Mouse (Mus musculus) urinary bladder, adult 2 months (tissue): ENCODE results near the gene Grin2b. TPM values are rescaled to one million over a fixed set of nuclear protein-coding genes. Genes with fewer than 3 reads are reported as not detected.
"Not testable (repeated sequence)": the region's sequence is repeated elsewhere in the genome, so short reads cannot be mapped to it uniquely, and the experiment has no call there.

ENCODE experiments used
- DNase-seq: peaks from one replicate; pipeline ENCODE4 v3.0.0; 2022; ENCODE audit warnings: low spot score
- polyA plus RNA-seq: library from polyadenylated mRNA; depleted of rRNA; stranded (reverse); fragments of >200 nt; gene quantifications from 2 replicates; pipeline ENCODE4 v1.2.3, GENCODE M21; 2012; rRNA removed

Grin2b gene
- polyA plus RNA-seq, 1 experiment: not detected

DNA sequence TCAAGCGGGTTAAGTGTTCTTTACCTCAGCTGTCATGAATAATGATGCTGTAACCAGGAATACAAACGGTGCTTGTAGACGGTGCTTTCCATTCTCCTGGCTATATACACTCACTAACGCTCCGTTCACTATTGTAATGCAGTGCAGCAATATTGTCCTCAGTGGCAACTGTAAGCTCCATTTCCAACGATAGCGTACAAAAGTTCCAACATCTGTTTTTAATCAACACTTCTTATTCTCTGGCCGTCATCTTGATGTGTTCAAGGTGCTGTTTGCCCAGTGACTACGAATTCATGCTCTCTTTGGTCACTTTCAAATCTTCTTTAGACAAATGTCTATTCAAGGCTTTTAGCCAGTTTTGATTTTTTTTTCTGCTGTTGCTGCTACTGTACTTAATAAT lies 480.8 kb downstream of the Grin2b start:
- DNase-seq: no peak

DNA sequence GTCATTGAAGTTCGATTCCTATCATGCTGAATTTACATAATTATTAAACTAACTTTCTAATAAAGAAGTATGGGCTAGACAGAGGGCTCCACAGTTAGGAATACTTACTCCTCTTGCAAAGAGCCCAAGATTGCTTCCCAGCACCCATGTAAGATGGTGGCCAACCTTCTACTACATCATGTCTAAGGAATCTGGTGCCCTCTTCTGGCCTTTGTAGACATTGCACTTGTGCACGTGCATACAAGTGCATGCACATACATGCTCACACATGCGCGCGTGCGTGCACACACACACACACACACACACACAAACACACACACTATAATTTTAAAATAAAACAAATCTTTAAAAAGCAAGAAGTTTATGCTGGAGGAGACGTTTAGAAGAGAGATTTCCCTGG lies 481.8 kb downstream of the Grin2b start:
- no peak for DNase-seq

- no peak for DNase-seq
These were observed 485.4 kb downstream of the Grin2b start for GRCm38 (mm10) chr6:135687926-135688325.

- DNase-seq: no peak
These were observed 489.1 kb downstream of the Grin2b start for GRCm38 (mm10) chr6:135684206-135684605.

DNA sequence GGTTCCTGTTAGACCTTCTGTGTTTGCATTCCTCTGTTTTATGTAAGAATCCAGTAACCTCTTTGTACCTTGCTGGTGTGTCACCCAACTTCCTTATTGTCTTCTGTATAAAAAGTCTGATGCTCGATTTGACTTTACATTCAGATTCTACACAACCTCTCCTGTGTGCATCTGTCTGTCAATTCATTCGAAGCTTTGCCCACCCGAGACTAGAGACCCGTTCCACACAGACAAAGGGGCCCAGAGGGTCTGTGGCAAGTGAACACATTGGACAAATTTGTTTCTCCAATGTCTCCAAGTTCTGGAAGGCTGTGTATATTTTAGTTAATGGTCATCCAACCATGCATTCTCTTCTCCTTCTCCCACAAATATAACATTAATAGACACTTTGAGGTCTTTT lies 491.9 kb downstream of the Grin2b start:
- not testable (repeated sequence) for DNase-seq

DNA sequence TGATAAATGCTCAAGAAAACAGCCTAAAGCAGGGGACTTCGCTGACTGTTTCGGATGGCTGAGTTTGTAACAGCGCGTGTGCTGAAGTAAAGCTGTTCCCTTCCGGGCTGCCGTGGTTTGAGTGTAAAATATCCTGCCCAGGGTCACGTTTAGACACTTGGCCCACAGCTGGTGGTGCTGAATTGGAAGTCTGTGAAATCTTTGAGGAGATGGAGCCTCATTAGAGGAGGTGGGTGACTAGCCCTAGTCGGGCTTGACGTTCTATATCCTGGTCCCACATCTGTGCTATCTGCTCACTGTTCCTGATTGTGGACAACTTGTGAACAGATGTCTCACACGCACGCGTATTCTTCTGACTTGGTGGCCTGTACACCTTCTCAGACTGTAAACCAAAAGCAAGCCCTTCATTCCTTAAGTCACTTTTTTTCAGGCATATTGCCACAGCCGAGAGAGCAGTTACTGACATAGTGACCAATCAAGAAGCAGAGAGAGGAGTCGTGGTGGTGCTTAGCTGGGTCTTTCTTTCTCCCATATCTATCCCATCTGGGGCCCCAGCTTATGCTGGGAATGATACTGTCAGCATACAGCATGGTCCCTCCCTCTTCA lies 493.1 kb downstream of the Grin2b start:
- no peak for DNase-seq

DNA sequence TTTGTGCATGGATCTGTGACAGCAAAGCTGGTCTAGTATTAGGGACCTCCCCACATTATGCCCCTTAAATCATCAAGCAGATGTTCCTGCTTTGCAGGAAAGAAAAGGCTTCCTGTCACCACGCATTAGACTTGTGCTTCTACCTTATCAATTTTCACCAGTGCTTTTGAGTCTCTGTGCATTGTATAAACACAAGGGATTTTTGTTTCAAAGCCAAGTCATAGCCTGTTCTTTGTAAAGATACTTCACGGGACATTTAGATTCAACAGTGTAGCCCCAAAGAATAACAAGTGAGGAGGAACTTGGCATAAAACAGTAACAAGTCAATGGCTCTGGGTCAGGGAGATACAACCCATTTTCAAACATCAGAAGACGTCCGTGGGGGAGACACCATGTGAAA lies 498.9 kb downstream of the Grin2b start:
- no peak for DNase-seq

- DNase-seq: no peak
These were observed 501.3 kb downstream of the Grin2b start for GRCm38 (mm10) chr6:135672003-135672402.

Other genes starting within 250 kb of the Grin2b start
- gene Gm8994, start 154.0 kb upstream of the Grin2b start, polyA plus RNA-seq: 0.04 TPM in 1 of 2 replicates, not detected in the other
- gene E330021D16Rik, start 242.1 kb upstream of the Grin2b start, polyA plus RNA-seq: not detected in 2 replicates